11 mouse cellular contexts compared by ENCODE assay signal in genomic region chr8:121903977-121904376, GRCm38 (mm10). TPM values are rescaled to one million over a fixed set of nuclear protein-coding genes. Genes with fewer than 3 reads are reported as not detected.
DNase-seq lines count a peak whose midpoint lies in the region; TF ChIP-seq lines count a peak whose summit lies in the region.
"Had no signal": no experiment of that assay in that cellular context is flagged by ENCODE, and none has a peak within 500 bp of the region (broad histone marks: within the 10 kb centered on the region; RNA-seq: fewer than 3 reads in every experiment).

No protein-coding gene starts in this region.

- no peak; the same call in 1 of the 2 replicates for TF ChIP-seq CTCF in left cerebral cortex, adult 2 months (IDR thresholded peaks at IDR 0.05)
- peak; percentile 22; the same call in 1 of the 2 replicates for TF ChIP-seq CTCF in embryonic fibroblast, embryonic 13.5 days (IDR thresholded peaks at IDR 0.05; ENCODE audit: borderline replicate concordance, insufficient read depth, low read length)

- H3K4me1 ChIP-seq in embryonic fibroblast, embryonic 13.5 days (ENCODE audit: control insufficient read depth, insufficient read depth, low read length), result peaks cover 25% of the 10 kb centered on the region

- peak overlapping the region; percentile 94 for H3K4me2 ChIP-seq in myocyte (ENCODE audit: low read depth)
- H3K4me2 ChIP-seq: limb, embryonic 12.5 days had no signal

- DNase-seq in left cerebral cortex, adult 2 months (ENCODE audit: extremely low spot score in 1 of 2, low spot score in 2 of 2), result no peak
- no peak for DNase-seq in left cerebral cortex, postnatal 25 days (ENCODE audit: low spot score in 2 of 2)
- DNase-seq in cerebellum, adult 11 months, result peak; percentile 63
- no peak for DNase-seq in adrenal gland, postnatal 36 days
- DNase-seq in ovary, postnatal 36 days (ENCODE audit: low spot score), result no peak
- DNase-seq: kidney, adult 18-20 months had no signal

- no peak overlapping the region for H3ac ChIP-seq in myocyte (ENCODE audit: control insufficient read depth, insufficient read length)

- H3K36me3 ChIP-seq in myocyte (ENCODE audit: control insufficient read depth, insufficient read depth), result peaks cover 26% of the 10 kb centered on the region
- H3K36me3 ChIP-seq: limb, embryonic 12.5 days; stomach, embryonic 15.5 days had no signal

- peak overlapping the region; percentile 34 for H3K27ac ChIP-seq in left cerebral cortex, adult 2 months
- H3K27ac ChIP-seq in embryonic fibroblast, embryonic 13.5 days (ENCODE audit: insufficient read depth, low read length), result no peak overlapping the region
- H3K27ac ChIP-seq: limb, embryonic 12.5 days; stomach, embryonic 15.5 days had no signal

- no peak for TF ChIP-seq POLR2A in embryonic fibroblast, embryonic 13.5 days (IDR thresholded peaks at IDR 0.05; ENCODE audit: low read depth, low read length)
- no peak for TF ChIP-seq POLR2A in myocyte (IDR thresholded peaks at IDR 0.05; ENCODE audit: insufficient read length, low read depth)

- no peaks in the 10 kb centered on the region for H3K27me3 ChIP-seq in myocyte (ENCODE audit: control insufficient read depth, insufficient read depth, insufficient read length)
- H3K27me3 ChIP-seq: stomach, embryonic 15.5 days had no signal

- H3K79me2 ChIP-seq in myocyte (ENCODE audit: control insufficient read depth, insufficient read depth), result peaks cover 77% of the 10 kb centered on the region

- intact Hi-C loops in left cerebral cortex, adult 2 months (cut with DNase I), result loop anchor here (10.0 kb wide), 1 partner anchor 309 kb away; the partner anchor contains the start of gene Map1lc3b
- intact Hi-C loops in left cerebral cortex, postnatal 25 days (cut with DNase I), result no loop called here

- H3K4me3 ChIP-seq in left cerebral cortex, adult 2 months, result peak overlapping the region; percentile 69
- peak overlapping the region; percentile 91; the same call in 1 of the 2 replicates for H3K4me3 ChIP-seq in embryonic fibroblast, embryonic 13.5 days (ENCODE audit: insufficient read depth, low read length)
- peak overlapping the region; percentile 100 for H3K4me3 ChIP-seq in myocyte
- H3K4me3 ChIP-seq: limb, embryonic 12.5 days had no signal

TF ChIP-seq in myocyte, 11 proteins besides CTCF, POLR2A, EP300 and RAD21:
- TF ChIP-seq E2F4 (IDR thresholded peaks at IDR 0.05; ENCODE audit: insufficient read depth), result no peak
- TF ChIP-seq SRF (IDR thresholded peaks at IDR 0.05; ENCODE audit: control insufficient read depth, insufficient read length, low read depth), result no peak
- peak in 1 of 3 experiments; percentile 28 for TF ChIP-seq MYOG (IDR thresholded peaks at IDR 0.05; ENCODE audit: control insufficient read depth in 1 of 3, insufficient read depth in 1 of 3, insufficient read length in 2 of 3, low read depth in 2 of 3)
- no peak for TF ChIP-seq TCF12 (IDR thresholded peaks at IDR 0.05; ENCODE audit: insufficient read depth, poor library complexity, severe bottlenecking)
- peak; percentile 27 for TF ChIP-seq POLR2AphosphoS2 (IDR thresholded peaks at IDR 0.05; ENCODE audit: insufficient read length, low read depth)

RNA-seq across cellular contexts. Expression of gene Slc7a5, which starts 3.5 kb away (rescaled TPM):
- total RNA-seq in left cerebral cortex, adult 2 months (2021), result 10 to 100 TPM; 61.5 to 63.2 TPM
- 10 to 100 TPM; 65.8 to 76.2 TPM for total RNA-seq in left cerebral cortex, postnatal 25 days (2021)
- 125 and 185 TPM in 2 replicates for polyA plus RNA-seq in embryonic fibroblast, embryonic 13.5 days (2011; ENCODE audit: insufficient read length, low read depth, missing spikeins)
- 612 TPM for polyA plus RNA-seq in myocyte (2012; fragmentation: generic; extraction: Trizol)
- total RNA-seq in adrenal gland, postnatal 36 days (2021), result 10 to 100 TPM; 41.6 to 64.0 TPM

RNA-seq across cellular contexts. Expression of gene Car5a, which starts 40.7 kb away (rescaled TPM):
- not detected for total RNA-seq in left cerebral cortex, adult 2 months (2021)
- total RNA-seq in left cerebral cortex, postnatal 25 days (2021), result not detected
- polyA plus RNA-seq in embryonic fibroblast, embryonic 13.5 days (2011; ENCODE audit: insufficient read length, low read depth, missing spikeins), result 0.53 and 3.5 TPM in 2 replicates
- polyA plus RNA-seq in myocyte (2012; fragmentation: generic; extraction: Trizol), result not detected
- total RNA-seq in adrenal gland, postnatal 36 days (2021), result not detected
- total RNA-seq: common myeloid progenitor, adult 5-6 weeks had no signal

RNA-seq across cellular contexts. Expression of gene Banp, which starts 45.6 kb away (rescaled TPM):
- 10 to 100 TPM; 31.4 to 62.5 TPM for total RNA-seq in left cerebral cortex, adult 2 months (2021)
- 10 to 100 TPM; 36.5 to 58.6 TPM for total RNA-seq in left cerebral cortex, postnatal 25 days (2021)
- 32.1 and 38.9 TPM in 2 replicates for polyA plus RNA-seq in embryonic fibroblast, embryonic 13.5 days (2011; ENCODE audit: insufficient read length, low read depth, missing spikeins)
- 30.3 TPM for polyA plus RNA-seq in myocyte (2012; fragmentation: generic; extraction: Trizol)
- 10 to 100 TPM; 25.4 to 37.4 TPM for total RNA-seq in adrenal gland, postnatal 36 days (2021)
